Comparison of ENCODE assay signal across 9 mouse cellular contexts in genomic region chr3:109171070-109171778, GRCm38 (mm10). TPM values are rescaled to one million over a fixed set of nuclear protein-coding genes. Genes with fewer than 3 reads are reported as not detected.
DNase-seq lines count a peak whose midpoint lies in the region; ATAC-seq and TF ChIP-seq lines count a peak whose summit lies in the region.
"Had no signal": no experiment of that assay in that cellular context is flagged by ENCODE, and none has a peak within 500 bp of the region (broad histone marks: within the 10 kb centered on the region; RNA-seq: fewer than 3 reads in every experiment).

No protein-coding gene starts in this region.

- H3K27ac ChIP-seq in heart, adult 2 months = no peak overlapping the region
- H3K27ac ChIP-seq in heart, embryonic 10.5 days = no peak overlapping the region
- H3K27ac ChIP-seq in intestine, embryonic 15.5 days = no peak overlapping the region

- H3K79me2 ChIP-seq in heart, adult 2 months (replicated peaks; ENCODE audit: control insufficient read depth, insufficient read depth, low read length) = no peaks in the 10 kb centered on the region

- no peak for TF ChIP-seq POLR2A in heart, adult 2 months (IDR thresholded peaks at IDR 0.05; ENCODE audit: insufficient read depth, low read depth, low read length)

- peak; percentile 70 for ATAC-seq in intestine, embryonic 15.5 days

- H3K27me3 ChIP-seq in heart, adult 2 months (ENCODE audit: control insufficient read depth, insufficient read depth, low read length) = no peaks in the 10 kb centered on the region
- no peaks in the 10 kb centered on the region for H3K27me3 ChIP-seq in heart, embryonic 10.5 days (ENCODE audit: insufficient read depth, poor library complexity, severe bottlenecking)
- no peaks in the 10 kb centered on the region for H3K27me3 ChIP-seq in intestine, embryonic 15.5 days (replicated peaks)

- H3K4me3 ChIP-seq in heart, adult 2 months = no peak overlapping the region
- no peak overlapping the region for H3K4me3 ChIP-seq in heart, embryonic 10.5 days
- no peak overlapping the region for H3K4me3 ChIP-seq in intestine, embryonic 15.5 days (replicated peaks)

- no peaks in the 10 kb centered on the region; the same call in 1 of the 2 replicates for H3K36me3 ChIP-seq in heart, adult 2 months (ENCODE audit: control insufficient read depth, insufficient read depth, low read length)
- peaks cover 9% of the 10 kb centered on the region; the same call in 1 of the 2 replicates for H3K36me3 ChIP-seq in heart, embryonic 10.5 days
- H3K36me3 ChIP-seq in intestine, embryonic 15.5 days = 0 out of 2 replicates have a peak, but pooled peaks cover 3% of the 10 kb centered on the region
- H3K36me3 ChIP-seq: G1E had no signal

- no peak overlapping the region for H3K4me2 ChIP-seq in intestine, embryonic 15.5 days (replicated peaks)

- intact Hi-C loops in heart, adult 2 months (cut with DNase I) = loop anchor here (1.0 to 5.0 kb wide), 2 partner anchors 171 to 320 kb away; partner anchors contain the start of gene Vav3

- no peaks in the 10 kb centered on the region for H3K4me1 ChIP-seq in heart, adult 2 months (ENCODE audit: control insufficient read depth, insufficient read depth, low read length)
- H3K4me1 ChIP-seq in heart, embryonic 10.5 days = peaks cover 3% of the 10 kb centered on the region; the same call in 1 of the 2 replicates
- no peaks in the 10 kb centered on the region for H3K4me1 ChIP-seq in intestine, embryonic 15.5 days (replicated peaks)

- WGBS in heart, adult 2 months = 21% methylated on average over 15 of the region's 15 CpGs
- 30% methylated on average over 15 of the region's 15 CpGs for WGBS in heart, embryonic 10.5 days
- WGBS in intestine, embryonic 15.5 days = 32% methylated on average over 15 of the region's 15 CpGs

- H3K9me3 ChIP-seq in heart, embryonic 10.5 days = no peaks in the 10 kb centered on the region
- no peaks in the 10 kb centered on the region for H3K9me3 ChIP-seq in intestine, embryonic 15.5 days

- no peak overlapping the region for H3K9ac ChIP-seq in heart, adult 2 months (ENCODE audit: low read depth, low read length)
- no peak overlapping the region for H3K9ac ChIP-seq in intestine, embryonic 15.5 days

- peak; percentile 95 for TF ChIP-seq CTCF in heart, adult 2 months (IDR thresholded peaks at IDR 0.05)

- TF ChIP-seq EP300 in heart, adult 2 months (IDR thresholded peaks at IDR 0.05; ENCODE audit: insufficient read depth, low read depth, low read length) = peak; percentile 78; the same call in 1 of the 2 replicates

- peak; percentile 62 to 71 for DNase-seq in heart, adult 2 months
- no peak for DNase-seq in heart, embryonic 10.5 days (ENCODE audit: low spot score)
- peak; percentile 80 to 81 for DNase-seq in cerebellum, postnatal 14 days
- peak; percentile 32 to 66 for DNase-seq in frontal cortex, postnatal 14 days (ENCODE audit: low spot score in 2 of 2)
- DNase-seq in left cerebral cortex, adult 9 months (ENCODE audit: low spot score in 2 of 2) = peak; percentile 10 to 67
- peak; percentile 66 for DNase-seq in mesoderm, embryonic 11.5 days (ENCODE audit: low read depth, low spot score)
- DNase-seq in right cerebral cortex, postnatal 14 days = peak; percentile 68

RNA-seq across cellular contexts. Expression of gene Slc25a24, which starts 48.3 kb away (rescaled TPM):
- total RNA-seq in heart, adult 2 months (2021) = 1 to 10 TPM; 5.7 to 7.4 TPM
- 1.9 and 3.3 TPM in 2 replicates for polyA plus RNA-seq in heart, adult 2 months (2012; rRNA removed)
- 40.4 and 42.5 TPM in 2 replicates for polyA plus RNA-seq in heart, embryonic 10.5 days (2016; fragmentation: Nextera tagmentation; extraction: Ambion mirVana)
- 34.7 and 39.9 TPM in 2 replicates for polyA plus RNA-seq in intestine, embryonic 15.5 days (2015; fragmentation: Nextera tagmentation; extraction: Ambion mirVana)
- polyA plus RNA-seq: G1E had no signal
